Mouse (Mus musculus) gastrocnemius, postnatal 14 days (tissue): ENCODE measurements around the gene B3gnt9. TPM values are rescaled to one million over a fixed set of nuclear protein-coding genes. Genes with fewer than 3 reads are reported as not detected.
"Not testable (repeated sequence)": the region's sequence is repeated elsewhere in the genome, so short reads cannot be mapped to it uniquely, and the experiment has no call there.

Experiments
- DNase-seq: peaks from one replicate; pipeline ENCODE4 v3.0.0; 2021; ENCODE audit warnings: mixed read lengths
- intact Hi-C: fragments of 180-260 bp; cut with DNase I; formaldehyde crosslinking; loops from one replicate; pipeline ENCODE4 v1.15.1; 2025; ENCODE audit warnings: low total_unique reads
- total RNA-seq, 2 experiments: library from RNA; stranded (reverse); gene quantifications; 2 replicates each; pipeline ENCODE4 v1.2.3; 2021

B3gnt9 gene
- total RNA-seq, 2 experiments from 2014 or later, result 5.1 to 6.1 TPM

DNA sequence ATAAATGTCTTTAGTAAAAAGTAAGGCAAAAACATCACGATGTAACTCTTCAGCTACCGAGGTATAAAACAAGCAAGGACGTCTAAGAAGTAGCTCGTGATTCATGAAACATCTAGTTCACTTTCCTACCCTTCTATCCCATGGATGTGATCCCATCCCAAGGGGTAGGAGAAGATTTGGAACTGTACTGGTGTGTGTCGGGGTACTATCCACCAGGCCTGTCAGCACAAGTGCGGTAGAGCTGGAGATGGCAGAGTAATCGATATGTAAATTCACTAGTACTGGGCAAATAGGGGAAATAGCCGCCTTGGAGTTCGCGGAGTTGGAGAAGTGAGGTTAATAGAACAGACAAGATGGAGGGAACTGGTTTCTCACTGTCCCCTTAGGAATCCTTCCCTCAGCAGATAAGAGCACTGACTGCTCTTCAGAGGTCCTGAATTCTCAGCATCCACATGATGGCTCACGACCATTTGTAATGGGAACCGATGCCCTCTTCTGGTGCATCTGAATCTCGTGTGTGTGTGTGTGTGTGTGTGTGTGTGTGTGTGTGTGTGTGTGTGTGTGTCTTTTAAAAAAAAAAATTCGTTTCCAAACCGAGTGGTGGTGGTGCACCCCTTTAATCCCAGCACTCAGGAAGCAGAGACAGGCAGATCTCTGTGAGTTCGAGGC, 8.4 kb upstream of the B3gnt9 start:
- intact Hi-C loops, result loop anchor here (2.0 kb wide), 1 partner anchor 39 kb away; the partner anchor contains the start of gene D230025D16Rik

DNA sequence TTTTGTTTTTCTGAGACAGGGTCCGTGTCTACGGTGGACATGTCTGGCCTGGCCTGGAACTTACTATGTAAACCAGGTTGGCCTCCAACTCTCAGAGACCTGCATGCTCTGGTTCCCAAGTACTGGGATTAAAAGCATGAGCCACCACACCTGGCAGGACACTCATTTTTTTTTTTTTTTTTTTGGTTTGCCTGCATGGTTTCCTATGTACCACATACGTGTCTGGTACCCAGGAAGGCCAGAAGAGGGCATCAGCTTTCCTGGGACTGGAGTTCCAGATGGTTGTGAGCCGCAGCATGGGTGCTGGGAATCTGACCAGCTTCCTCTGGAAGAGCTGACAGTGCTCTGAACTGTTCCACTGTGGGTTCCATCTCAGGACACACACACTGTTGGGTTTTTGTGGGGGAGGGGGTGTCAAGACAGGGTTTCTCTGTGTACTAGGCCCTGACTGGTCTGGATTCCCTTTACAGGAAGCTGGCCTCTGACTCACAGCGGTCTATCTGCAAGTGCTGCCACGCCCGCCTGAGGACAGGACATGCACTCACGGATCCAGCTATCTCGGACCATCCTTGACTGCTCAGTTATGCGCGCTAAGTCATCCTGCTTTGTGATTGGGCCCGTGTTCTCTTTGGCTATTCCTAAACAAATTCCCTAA, 6.5 kb upstream of the B3gnt9 start:
- no peak for DNase-seq

More for the DNA sequence above, 8.4 kb upstream of the B3gnt9 start:
- DNase-seq, result no peak

DNA sequence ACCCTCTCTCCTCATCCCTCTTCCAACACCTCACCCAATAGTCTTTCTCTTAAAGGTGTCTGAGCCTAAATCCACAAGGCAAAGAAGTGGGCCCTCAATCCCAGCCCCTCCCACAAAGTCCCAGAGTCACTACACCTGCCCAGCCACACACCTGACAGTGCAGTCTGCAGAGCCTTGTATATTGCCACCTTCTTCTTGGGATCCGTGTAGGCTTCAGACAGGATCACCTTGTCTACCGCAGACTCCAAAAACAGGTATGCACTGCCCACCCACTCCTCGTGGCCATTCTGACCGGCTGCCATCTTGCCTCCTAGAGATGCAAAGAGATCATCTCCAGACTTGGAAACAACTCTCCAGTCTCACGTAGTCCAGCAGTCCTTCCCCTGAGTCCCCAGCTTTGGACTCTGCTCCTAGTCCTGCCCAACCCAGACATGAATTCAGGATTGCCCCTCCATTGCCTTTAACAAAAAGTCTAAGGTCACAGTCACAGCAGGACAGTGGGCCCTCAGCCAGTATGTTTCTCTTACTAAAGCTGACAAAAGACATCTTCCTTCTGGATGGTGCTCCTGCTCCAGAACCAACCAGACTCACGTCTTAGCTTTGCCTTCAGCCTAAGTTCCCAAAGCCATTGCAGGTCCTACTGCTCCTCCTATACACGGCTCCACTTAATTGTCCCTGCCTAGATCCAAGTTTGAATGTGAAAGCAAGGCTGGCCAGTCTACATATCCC, 5.6 kb upstream of the B3gnt9 start:
- no peak for DNase-seq
- intact Hi-C loops, result no loop called here

More for the DNA sequence above, 6.5 kb upstream of the B3gnt9 start:
- intact Hi-C loops, result no loop called here

DNA sequence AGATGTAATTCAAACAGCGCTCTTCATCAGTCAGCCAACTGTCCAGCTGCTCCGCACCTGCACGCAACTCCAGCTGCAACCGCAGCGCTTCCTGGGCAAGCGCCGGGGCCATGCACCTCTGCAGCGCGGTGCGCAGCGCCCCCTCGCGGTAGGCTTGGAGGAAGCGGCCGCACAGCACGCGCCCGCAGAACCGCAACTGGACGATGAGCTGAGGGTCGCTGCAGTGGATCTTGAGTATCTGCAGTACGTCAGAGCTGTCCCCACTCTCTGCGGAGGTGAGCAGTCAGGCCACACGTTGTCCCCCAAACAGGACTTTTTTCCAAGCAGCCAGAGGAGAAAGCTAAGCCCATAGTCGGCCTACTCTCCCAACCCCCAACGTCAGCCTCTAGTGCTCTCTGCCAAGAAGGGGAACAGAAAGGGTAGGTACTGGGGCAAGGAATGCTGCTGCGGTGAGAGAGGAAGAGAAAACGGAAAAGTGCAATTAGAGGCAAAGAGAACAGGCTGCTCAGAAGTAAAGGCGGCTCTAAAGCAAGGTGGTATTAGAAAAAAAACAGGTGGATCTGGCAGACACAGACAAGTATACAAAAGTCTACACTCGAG, 4.9 kb upstream of the B3gnt9 start:
- peak; percentile 77 for DNase-seq
- intact Hi-C loops, result no loop called here

DNA sequence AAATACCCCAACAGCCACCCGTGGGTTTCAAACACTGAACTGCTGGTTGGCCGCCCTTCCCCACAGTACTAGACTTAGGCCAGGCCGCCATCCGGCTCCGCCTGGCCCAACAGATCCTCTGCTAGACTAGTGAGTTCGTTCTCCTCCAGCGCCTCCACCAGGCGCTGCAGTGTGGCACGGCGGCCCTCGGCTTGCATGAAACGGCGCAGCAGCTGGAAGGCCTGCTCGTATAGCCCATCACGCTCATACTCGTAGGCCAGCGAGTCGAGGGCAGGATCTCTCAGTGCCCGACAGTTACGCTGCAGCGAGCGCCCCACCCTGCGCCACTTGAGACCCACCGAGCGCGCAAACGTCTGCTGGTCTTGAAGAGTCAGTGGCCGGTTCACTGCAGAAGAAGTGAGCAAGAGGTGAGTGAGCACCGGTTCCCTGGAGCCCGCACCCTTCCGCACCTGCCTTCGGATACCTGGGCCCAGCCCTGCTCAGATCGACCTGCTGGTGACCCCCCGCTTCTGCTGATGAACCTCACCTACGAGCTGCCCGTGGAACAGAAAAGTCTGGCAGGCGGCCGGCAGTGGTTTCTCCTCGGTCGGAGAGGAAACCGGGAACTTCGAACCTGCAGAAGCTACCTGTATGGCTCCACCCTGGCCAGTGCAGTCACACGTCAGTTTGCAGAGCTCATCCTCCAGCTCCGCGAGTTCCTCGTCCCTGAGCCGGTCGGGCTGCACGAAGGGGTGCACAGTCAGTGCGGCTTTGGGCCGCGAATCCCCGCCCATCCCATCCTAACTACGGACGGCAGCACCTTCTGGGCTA, 4.2 kb upstream of the B3gnt9 start:
- intact Hi-C loops, result no loop called here

DNA sequence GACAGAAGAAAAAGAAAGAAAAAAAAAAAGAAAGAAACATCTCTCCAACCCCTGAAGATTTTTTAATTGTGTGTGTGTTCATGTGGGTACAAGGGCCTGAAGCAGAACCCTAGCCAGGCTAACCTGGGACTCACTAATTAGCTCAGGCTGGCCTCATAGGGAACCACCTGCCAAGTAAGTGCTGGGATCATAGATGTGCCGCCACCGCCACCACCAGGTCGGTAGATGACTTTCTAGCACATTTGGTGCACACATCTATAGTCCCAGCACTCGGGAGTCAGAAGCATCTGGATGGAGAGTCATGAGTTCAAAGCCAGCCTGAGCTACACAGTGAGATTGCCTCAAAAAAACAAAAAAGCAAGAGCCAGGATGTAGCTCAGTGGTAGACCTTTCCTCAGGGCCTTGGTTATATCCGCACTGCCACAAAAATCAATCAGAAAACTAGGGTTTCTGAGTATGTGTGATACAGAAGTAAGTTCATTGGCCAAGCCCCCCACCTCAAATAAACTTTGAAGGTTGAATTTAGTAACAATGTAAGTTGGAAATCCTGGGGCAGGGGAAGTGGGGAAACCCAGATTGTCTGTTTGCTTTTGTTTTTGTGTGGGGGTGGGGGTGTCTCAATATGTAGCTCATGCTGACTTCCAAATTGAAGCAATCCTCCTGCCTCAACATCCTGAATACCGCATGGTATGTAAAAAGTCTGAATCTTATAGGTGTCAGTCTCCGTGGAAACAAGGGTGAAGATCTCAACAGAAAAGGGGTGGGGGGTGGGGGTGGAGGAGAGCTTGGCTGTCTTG, 2.6 kb upstream of the B3gnt9 start:
- no peak for DNase-seq
- intact Hi-C loops, result no loop called here

More for the DNA sequence above, 4.2 kb upstream of the B3gnt9 start:
- DNase-seq, result no peak

DNA sequence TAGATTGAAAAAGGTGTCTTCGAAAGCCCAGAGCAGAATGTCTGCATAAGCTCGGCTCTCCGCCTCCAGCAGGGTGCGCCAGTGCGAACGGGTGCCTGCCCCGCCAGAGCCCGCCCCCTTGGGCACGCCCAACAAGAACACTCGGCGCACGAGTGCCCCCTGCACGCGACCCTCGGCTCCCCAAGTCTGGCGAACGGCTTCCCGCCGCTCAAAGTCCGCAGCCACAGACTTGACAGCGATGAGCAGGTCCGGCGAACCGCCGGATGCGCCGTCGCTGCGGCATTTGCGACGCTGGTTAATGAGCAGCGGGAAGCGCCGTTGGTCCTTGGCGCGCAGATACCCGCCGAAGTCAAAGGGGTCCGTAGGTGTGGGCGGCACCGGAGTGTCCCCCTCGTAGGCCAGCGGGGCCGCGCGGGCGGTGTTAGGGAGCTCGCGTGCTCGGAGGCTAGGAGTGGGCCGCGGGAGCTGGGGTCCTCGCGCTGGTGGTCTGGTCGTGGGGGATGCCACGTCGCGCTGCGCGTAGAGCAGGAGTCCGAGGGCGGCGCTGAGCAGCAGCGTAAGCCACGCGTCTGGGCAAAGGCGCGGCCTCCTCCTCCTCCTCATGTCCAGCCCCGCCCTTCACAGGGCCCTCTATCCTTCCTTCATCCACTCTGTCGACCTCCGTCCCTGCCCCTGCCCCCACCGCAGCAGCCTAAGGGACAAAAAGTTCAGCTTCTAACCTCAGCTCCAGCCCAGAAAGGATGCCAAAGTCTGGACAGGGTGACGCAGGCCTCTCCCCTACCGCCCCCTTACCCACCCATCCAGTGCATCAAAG, 594 bp downstream of the B3gnt9 start:
- DNase-seq, result peak; percentile 93
- intact Hi-C loops, result no loop called here

DNA sequence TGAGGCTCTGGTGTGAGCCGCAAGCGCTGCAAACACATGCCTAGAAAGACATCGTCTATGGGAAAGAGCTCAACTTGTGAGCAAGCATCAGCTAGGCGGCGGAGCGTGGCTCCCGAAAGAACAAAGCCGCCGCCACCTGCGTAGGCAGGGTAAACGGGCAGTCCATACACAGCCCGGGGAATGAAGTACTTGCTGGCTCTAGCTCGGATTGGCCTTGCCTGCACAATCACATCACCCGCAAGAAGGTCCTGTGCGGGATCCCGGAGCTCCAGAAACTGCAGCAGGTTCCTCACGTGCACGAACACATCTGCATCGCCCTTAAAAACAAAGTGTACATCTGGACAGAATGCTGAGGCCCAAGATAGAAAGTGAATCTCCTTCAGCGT, 1.2 kb downstream of the B3gnt9 start:
- intact Hi-C loops, result no loop called here
- no peak for DNase-seq

DNA sequence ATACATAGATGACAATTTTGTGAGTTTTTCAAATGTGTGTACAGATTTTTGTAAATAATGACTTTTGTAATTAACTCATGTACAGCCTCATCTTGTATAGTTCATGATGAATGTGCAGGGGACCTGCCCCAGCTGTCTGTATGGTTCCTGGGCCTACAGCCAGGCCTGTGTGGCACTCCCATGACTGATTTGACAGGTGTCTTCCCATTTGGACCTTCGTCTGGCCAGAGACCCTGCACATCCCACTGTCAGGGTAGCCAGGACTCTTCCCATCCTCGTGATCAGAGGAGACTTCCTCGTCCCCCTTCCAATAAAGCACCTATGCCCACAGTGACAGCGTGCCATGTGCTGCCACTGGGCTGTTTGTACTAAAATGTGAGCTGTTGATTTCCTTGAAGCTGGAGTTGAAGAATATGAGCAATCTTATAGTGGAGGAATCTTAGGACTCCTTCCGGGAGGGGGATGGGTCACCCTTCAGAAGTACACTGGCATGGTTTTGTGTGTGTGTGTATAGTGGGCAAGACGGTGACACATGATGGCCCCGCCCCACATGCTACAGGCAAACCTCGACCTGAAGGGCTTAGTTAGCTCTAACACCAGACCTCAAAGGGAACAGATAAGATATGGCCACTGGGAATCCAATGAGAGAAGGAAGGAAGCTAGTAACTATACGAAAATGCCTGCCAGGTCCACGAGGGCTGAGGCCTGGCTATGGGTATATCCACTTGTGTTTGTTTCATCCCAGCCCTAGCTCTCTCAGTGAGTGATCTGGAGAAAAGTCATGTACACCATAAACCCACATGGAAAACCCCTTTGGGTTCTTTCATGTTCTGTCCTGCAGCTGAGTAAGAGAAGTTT, 2.0 kb downstream of the B3gnt9 start:
- DNase-seq, result no peak
- intact Hi-C loops, result no loop called here

DNA sequence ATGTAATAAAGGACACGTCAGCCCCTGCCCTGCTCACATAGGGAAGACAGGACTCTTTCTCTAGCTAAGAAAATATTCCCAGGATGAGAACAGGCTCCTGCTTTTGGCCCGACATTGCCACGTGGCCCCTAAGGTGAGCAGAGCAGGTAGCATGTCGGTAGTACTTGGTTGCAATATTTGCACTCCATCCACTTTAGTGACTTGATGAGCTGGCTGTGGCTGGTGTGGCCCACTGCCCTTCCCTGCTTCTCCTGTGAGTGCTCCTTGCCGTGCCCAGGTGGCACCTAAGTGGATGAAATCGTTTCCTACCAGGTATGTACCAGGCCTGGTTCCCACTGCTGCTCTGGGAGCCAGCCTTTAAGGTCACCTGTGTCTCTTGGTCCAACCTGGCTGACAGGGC, 3.0 kb downstream of the B3gnt9 start:
- DNase-seq, result no peak
- intact Hi-C loops, result no loop called here

DNA sequence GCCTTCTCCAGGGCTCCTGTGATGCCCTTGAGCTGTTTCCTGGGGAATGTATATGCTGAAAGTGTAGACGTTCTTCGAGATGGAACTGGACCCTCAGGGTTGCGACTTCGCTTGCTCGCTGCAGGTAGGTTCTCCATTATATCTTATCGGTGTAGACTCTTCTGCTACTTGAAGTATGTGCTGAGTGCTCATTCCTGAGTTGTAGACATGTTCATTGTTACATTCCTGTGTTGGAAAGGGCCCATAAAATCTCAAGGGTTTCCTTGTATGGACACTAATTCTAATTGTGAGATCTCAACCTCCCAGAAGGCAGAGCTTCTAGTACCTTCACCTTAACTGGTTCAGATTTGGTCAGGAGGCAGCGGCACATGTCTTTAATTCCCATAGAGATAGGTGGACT, 13.9 kb downstream of the B3gnt9 start:
- intact Hi-C loops, result no loop called here
- DNase-seq, result no peak

DNA sequence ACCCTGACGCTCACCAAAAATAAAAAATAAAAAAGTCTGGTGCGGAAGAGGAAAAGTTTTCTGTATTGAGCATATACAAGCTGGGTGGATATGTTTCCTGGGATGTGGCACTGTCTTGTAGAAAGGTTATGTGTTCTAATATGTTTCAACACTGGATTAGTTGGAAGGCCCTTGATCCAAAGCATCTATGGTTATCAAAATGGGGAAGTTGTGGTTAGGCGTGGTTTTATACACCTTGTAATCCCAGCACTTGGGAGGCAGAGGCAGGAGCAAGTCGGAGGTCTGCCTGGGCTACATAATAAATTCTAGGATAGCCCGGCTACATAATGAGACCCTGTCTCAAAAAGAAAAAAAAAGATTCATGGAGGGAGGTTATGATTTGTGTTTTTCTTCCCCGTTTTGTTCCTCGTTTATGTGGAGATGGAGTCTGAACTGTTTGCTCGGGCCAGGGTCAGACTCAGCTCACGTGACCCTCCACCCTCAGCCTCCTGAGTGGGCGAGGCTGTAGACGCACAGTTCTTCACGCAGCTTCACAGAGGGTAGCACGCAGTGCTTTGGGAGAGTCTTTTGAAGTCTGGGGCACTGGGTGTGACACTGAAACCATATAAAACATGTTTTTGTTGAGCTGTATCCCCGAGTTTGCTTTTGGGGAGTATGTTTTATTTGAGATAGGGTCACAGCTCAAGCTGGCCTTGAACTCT, 17.4 kb downstream of the B3gnt9 start:
- no peak for DNase-seq
- intact Hi-C loops, result no loop called here

DNA sequence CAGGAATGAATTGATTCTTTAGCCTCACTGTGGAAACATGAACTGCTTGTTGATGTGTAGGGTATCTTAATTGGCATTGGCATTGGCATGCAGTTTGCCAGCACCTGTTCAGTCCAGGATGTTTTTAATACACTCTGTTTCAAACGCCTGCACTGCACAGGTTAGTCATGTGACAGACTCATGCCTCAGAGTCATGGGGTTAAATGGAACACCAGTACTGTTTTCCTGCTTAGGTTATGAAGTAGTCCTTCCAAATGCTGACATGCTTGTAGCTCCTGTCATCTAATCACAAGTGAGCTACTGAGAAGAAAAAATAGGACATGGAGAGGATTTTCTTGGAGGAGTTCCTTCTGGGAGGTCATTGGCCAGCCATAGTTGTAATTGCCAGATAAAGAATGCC, 19.7 kb downstream of the B3gnt9 start:
- DNase-seq, result no peak
- intact Hi-C loops, result no loop called here

DNA sequence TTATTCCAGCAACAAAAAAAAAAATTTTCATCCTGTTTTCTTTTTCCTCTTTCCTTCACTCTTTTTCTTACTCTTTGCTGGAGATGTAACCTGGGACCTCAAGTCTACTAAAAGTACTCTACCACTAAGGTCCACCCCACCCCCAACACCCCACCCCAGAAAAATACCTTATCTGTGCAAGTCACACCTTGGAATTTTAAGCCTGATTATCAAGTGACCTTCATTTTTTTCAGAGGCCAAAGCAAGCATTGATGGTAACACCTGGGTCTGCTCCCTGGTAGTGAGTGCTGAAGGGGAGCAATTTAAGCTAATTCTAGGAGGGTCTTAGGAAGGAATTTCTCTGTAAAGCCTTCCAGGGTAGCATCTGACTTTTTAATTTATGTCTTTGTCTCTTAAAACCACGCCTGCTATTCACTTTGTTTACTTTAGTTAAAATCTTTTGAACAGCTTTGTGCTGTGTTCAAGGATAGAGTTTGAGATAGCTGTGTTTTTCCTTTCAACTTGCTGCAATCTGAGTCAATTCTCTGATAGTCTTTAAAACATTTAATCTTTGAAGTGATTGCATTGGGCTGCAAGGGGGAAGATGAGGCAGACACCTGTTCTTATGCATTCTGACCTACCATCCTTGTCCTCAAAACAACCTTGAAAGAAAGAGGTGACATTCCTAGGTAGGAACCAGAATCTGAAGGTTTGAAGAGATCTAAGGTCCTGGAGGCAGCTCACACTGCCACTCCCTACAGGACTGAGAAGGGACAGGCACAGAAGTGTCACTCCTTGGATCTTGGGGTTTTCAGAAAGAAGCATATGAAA, 21.6 kb downstream of the B3gnt9 start:
- no peak for DNase-seq
- intact Hi-C loops, result no loop called here

DNA sequence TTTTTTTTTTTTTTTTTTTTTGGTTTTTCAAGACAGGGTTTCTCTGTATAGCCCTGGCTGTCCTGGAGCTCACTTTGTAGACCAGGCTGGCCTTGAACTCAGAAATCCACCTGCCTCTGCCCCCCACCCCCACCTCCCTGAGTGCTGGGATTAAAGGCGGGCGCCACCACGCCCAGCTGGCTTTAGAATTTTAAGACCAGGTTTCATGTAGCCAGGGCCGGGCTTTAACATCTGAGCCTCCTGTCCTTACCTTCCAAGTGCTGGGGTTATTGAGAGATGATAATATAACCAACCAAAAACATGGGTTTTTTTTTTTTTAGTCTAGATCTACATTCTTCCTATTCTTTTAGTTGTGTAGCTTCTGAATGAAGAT, 22.6 kb downstream of the B3gnt9 start:
- intact Hi-C loops, DNase-seq: not testable (repeated sequence)
